Comparison of ENCODE assay signal across 8 mouse cellular contexts in the genomic region with DNA sequence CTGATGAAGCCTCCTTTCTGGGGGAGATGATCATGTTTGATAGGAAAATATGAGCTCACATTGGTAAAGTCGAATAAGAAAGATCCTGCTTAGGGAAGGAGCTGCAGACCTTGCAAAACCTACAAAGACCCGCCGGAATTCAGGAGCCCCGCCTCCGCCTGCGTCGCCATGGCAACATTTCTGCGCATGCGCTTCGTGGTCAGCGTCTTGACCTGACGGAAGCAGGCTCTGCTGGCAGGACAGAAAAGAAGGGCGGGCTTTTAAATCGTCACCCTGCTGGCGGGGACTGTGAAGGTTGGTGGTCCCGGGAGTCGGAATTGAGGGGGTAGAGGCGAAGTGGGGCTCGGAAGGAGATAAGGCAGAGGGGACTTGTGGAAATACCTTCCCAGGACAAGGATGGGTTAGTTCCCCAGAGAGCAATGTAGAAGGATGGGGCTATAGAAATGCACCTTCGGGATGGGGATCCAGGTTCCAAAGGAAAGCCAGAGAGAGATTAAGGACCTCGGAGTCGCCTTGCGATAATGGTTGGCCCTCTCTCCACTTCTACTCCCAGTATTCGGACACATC. TPM values are rescaled to one million over a fixed set of nuclear protein-coding genes. Genes with fewer than 3 reads are reported as not detected.
DNase-seq lines count a peak whose midpoint lies in the region; ATAC-seq and TF ChIP-seq lines count a peak whose summit lies in the region.

A gene (plus strand): TSS at position 187 of the 567 bp plus-strand sequence.

- peak within 1 kb of the TSS; percentile 90 for H3K4me2 ChIP-seq in heart, embryonic 15.5 days
- peak within 1 kb of the TSS; percentile 90 for H3K4me2 ChIP-seq in liver, embryonic 14.5 days (ENCODE audit: low read depth)
- H3K4me2 ChIP-seq in neural tube, embryonic 11.5 days (ENCODE audit: low read depth) = peak within 1 kb of the TSS; percentile 65
- peak within 1 kb of the TSS; percentile 87 for H3K4me2 ChIP-seq in stomach, postnatal 0 days (replicated peaks; ENCODE audit: low read depth)

- 0 out of 2 replicates have a peak, but pooled peaks have one; percentile 22 for TF ChIP-seq CTCF in liver, embryonic 14.5 days (IDR thresholded peaks at IDR 0.05; ENCODE audit: low read depth)
- TF ChIP-seq CTCF in stomach, postnatal 0 days (IDR thresholded peaks at IDR 0.05; ENCODE audit: low read depth) = peak; percentile 23; the same call in 1 of the 2 replicates

- no peak within 1 kb of the TSS for H3K27ac ChIP-seq in brown adipose tissue, adult 24 weeks (replicated peaks; ENCODE audit: low read depth, low read length)
- no peak within 1 kb of the TSS for H3K27ac ChIP-seq in heart, embryonic 15.5 days
- H3K27ac ChIP-seq in liver, embryonic 14.5 days = no peak within 1 kb of the TSS
- H3K27ac ChIP-seq in neural tube, embryonic 11.5 days (ENCODE audit: low read depth, low read length) = no peak within 1 kb of the TSS
- H3K27ac ChIP-seq in stomach, postnatal 0 days (replicated peaks) = no peak within 1 kb of the TSS

- peaks cover 4% of the 10 kb centered on the region; the same call in 1 of the 2 replicates for H3K4me1 ChIP-seq in brown adipose tissue, adult 24 weeks (ENCODE audit: control insufficient read depth, insufficient read depth, insufficient read length, low read length)
- H3K4me1 ChIP-seq in heart, embryonic 15.5 days (replicated peaks) = peaks cover 7% of the 10 kb centered on the region
- peaks cover 3 to 9% of the 10 kb centered on the region in 2 experiments; a peak in 3 of 4 replicates for H3K4me1 ChIP-seq in liver, embryonic 14.5 days (replicated peaks; ENCODE audit: control insufficient read depth in 2 of 2, insufficient read depth in 2 of 2, low read length in 1 of 2)
- no peaks in the 10 kb centered on the region for H3K4me1 ChIP-seq in neural tube, embryonic 11.5 days (ENCODE audit: control insufficient read depth, insufficient read depth, low read length)
- H3K4me1 ChIP-seq in stomach, postnatal 0 days (replicated peaks; ENCODE audit: control insufficient read depth, insufficient read depth) = no peaks in the 10 kb centered on the region

- ATAC-seq in heart, embryonic 15.5 days (replicated peaks; ENCODE audit: insufficient number of reproducible peaks, insufficient read depth, low FRiP score, low read depth) = peak; percentile 75
- peak; percentile 69 for ATAC-seq in liver, embryonic 14.5 days (ENCODE audit: insufficient read depth)
- peak; percentile 85 for ATAC-seq in neural tube, embryonic 11.5 days (ENCODE audit: insufficient read depth, low FRiP score, low TSS enrichment)
- ATAC-seq in stomach, postnatal 0 days (ENCODE audit: low FRiP score, low TSS enrichment) = peak; percentile 68; the same call in 1 of the 2 replicates

- WGBS in heart, embryonic 15.5 days = 0% methylated on average over 24 of the region's 24 CpGs
- under 1% methylated on average over 24 of the region's 24 CpGs for WGBS in liver, embryonic 14.5 days (ENCODE audit: insufficient replicate concordance)
- WGBS in neural tube, embryonic 11.5 days = under 1% methylated on average over 24 of the region's 24 CpGs
- WGBS in stomach, postnatal 0 days = under 1% methylated on average over 24 of the region's 24 CpGs

- no peaks in the 10 kb centered on the region for H3K9me3 ChIP-seq in heart, embryonic 15.5 days (replicated peaks)
- no peaks in the 10 kb centered on the region for H3K9me3 ChIP-seq in liver, embryonic 14.5 days (ENCODE audit: control insufficient read depth, low read length)
- H3K9me3 ChIP-seq in neural tube, embryonic 11.5 days (ENCODE audit: control insufficient read depth, low read length) = no peaks in the 10 kb centered on the region
- H3K9me3 ChIP-seq in stomach, postnatal 0 days (ENCODE audit: control insufficient read depth, low read length) = no peaks in the 10 kb centered on the region

- peak; percentile 95 for DNase-seq in CD4-positive, CD25-positive, alpha-beta regulatory T cell, adult 2 months (ENCODE audit: low read depth, low spot score)
- peak; percentile 84 for DNase-seq in fibroblast of lung, adult 2 months (ENCODE audit: low read depth)
- DNase-seq in kidney, postnatal 25 days = peak; percentile 95 to 96
- peak; percentile 77 to 83 (median 80) for DNase-seq in liver, embryonic 14.5 days (ENCODE audit: low read depth in 3 of 3, low spot score in 3 of 3)
- peak; percentile 97 for DNase-seq in neural tube, embryonic 11.5 days (ENCODE audit: low spot score)
- peak; percentile 92 for DNase-seq in stomach, postnatal 0 days (ENCODE audit: low spot score)

- peak within 1 kb of the TSS; percentile 69 for H3K4me3 ChIP-seq in brown adipose tissue, adult 24 weeks (ENCODE audit: insufficient read depth, low read depth, low read length)
- peak within 1 kb of the TSS; percentile 58 for H3K4me3 ChIP-seq in heart, embryonic 15.5 days
- H3K4me3 ChIP-seq in liver, embryonic 14.5 days (ENCODE audit: insufficient read depth in 1 of 2, low read depth in 2 of 2, low read length in 2 of 2) = peak within 1 kb of the TSS; percentile 53 to 79
- peak within 1 kb of the TSS; percentile 49 for H3K4me3 ChIP-seq in neural tube, embryonic 11.5 days (ENCODE audit: low read depth, low read length)
- peak within 1 kb of the TSS; percentile 54 for H3K4me3 ChIP-seq in stomach, postnatal 0 days (ENCODE audit: low read depth, low read length)

- TF ChIP-seq EP300 in liver, embryonic 14.5 days (IDR thresholded peaks at IDR 0.05; ENCODE audit: low read depth) = no peak
- no peak for TF ChIP-seq EP300 in stomach, postnatal 0 days (optimal IDR thresholded peaks at IDR 0.05)

- no peaks in the 10 kb centered on the region for H3K36me3 ChIP-seq in heart, embryonic 15.5 days
- H3K36me3 ChIP-seq in liver, embryonic 14.5 days (replicated peaks; ENCODE audit: control insufficient read depth, insufficient read depth, low read depth) = no peaks in the 10 kb centered on the region
- no peaks in the 10 kb centered on the region for H3K36me3 ChIP-seq in neural tube, embryonic 11.5 days (ENCODE audit: control insufficient read depth, insufficient read depth, low read length)
- no peaks in the 10 kb centered on the region for H3K36me3 ChIP-seq in stomach, postnatal 0 days (ENCODE audit: control insufficient read depth, insufficient read depth, low read length)

- no peaks in the 10 kb centered on the region for H3K27me3 ChIP-seq in heart, embryonic 15.5 days
- H3K27me3 ChIP-seq in liver, embryonic 14.5 days (ENCODE audit: control insufficient read depth, insufficient read depth, low read length) = no peaks in the 10 kb centered on the region
- H3K27me3 ChIP-seq in neural tube, embryonic 11.5 days (ENCODE audit: control insufficient read depth, insufficient read depth, low read length) = no peaks in the 10 kb centered on the region
- no peaks in the 10 kb centered on the region for H3K27me3 ChIP-seq in stomach, postnatal 0 days (ENCODE audit: control insufficient read depth, insufficient read depth, low read length)

- peak within 1 kb of the TSS; percentile 51 for H3K9ac ChIP-seq in heart, embryonic 15.5 days
- peak within 1 kb of the TSS; percentile 28 for H3K9ac ChIP-seq in liver, embryonic 14.5 days (replicated peaks)
- H3K9ac ChIP-seq in neural tube, embryonic 11.5 days (ENCODE audit: low read length) = peak within 1 kb of the TSS; percentile 49
- peak within 1 kb of the TSS; percentile 52 for H3K9ac ChIP-seq in stomach, postnatal 0 days (ENCODE audit: low read length)

RNA-seq across cellular contexts. Expression of the gene that starts here (rescaled TPM):
- not detected in 2 replicates for polyA plus RNA-seq in brown adipose tissue, adult 24 weeks (2012; ENCODE audit: insufficient read depth, insufficient read length, missing spikeins)
- 1.9 and 3.2 TPM in 2 replicates for polyA plus RNA-seq in heart, embryonic 15.5 days (2015; fragmentation: Nextera tagmentation; extraction: Ambion mirVana)
- 0.78 and 0.87 TPM in 2 replicates for polyA plus RNA-seq in liver, embryonic 14.5 days (2012; rRNA removed)
- 0.56 and 1.2 TPM in 2 replicates for polyA plus RNA-seq in liver, embryonic 14.5 days (2014; fragmentation: Nextera tagmentation; extraction: Ambion mirVana)
- 5.4 and 6.5 TPM in 2 replicates for polyA plus RNA-seq in neural tube, embryonic 11.5 days (2014; fragmentation: Nextera tagmentation; extraction: Ambion mirVana)
- polyA plus RNA-seq in stomach, postnatal 0 days (2015; fragmentation: Nextera tagmentation; extraction: Ambion mirVana) = 1.8 and 2.3 TPM in 2 replicates
